Mouse (Mus musculus): ENCODE measurements around the gene Smurf1. TPM values are rescaled to one million over a fixed set of nuclear protein-coding genes. Genes with fewer than 3 reads are reported as not detected.

Gene Smurf1
- polyA plus RNA-seq, 1 experiment: 19.7 TPM

DNA sequence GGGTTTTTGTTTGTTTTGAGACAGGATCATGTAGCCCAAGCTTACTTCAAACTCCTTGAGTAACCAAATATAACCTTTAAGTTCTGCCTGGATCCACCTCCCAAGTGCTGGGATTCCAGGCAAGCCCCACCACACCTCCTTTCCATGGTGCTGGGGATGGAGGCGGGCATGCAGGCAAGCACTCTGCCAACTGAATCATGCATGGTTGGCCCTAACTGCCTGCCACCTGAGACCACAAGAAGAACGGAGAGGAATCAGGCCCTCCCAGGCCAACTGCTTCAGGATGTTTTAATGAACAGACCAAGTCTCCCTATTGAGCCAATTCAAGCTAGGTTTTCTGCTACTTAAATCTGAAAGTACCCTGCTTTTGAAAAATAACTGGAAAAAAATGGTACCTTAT lies 13.1 kb downstream of the Smurf1 start:
- no peak overlapping the region for H3K27ac ChIP-seq (ENCODE audit: insufficient read depth, low read length)
- TF ChIP-seq EP300 (IDR thresholded peaks at IDR 0.05; ENCODE audit: insufficient read depth, low read depth, low read length): no peak
- no peak for TF ChIP-seq POLR2A (IDR thresholded peaks at IDR 0.05; ENCODE audit: insufficient read depth, low read length)
- TF ChIP-seq CTCF (IDR thresholded peaks at IDR 0.05; ENCODE audit: low read depth, low read length): no peak

DNA sequence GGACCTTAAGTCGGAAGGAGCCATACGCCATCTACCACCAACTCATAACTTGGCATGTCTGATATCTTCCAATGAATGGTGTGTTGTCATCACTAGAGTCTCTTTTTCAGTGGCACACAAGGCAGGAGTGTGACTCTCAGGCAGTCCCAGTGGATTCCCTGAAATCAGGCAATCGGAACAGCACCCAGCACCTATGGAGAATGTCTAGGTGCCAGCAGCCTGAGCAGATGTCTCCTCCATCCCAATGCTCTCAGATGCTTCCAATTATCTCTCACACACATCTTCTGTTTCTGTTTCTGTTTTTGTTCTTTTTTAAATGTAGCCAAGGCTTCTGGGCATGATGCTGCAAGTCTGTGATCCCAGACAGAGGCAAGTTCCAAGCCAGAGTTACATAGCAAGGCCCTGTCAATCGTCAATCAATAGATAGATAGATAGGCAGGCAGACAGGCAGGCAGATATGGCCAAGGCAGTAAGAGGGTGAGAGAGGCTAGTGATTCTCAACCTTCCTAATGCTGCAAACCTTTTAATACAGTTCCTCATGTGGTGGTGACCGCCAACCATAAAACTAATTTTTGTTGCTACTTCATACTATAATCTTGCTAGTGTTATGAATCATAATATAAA lies 15.1 kb downstream of the Smurf1 start:
- H3K4me1 ChIP-seq (ENCODE audit: control insufficient read depth, insufficient read depth, low read length): no peaks in the 10 kb centered on the region
- H3K36me3 ChIP-seq (ENCODE audit: control insufficient read depth, insufficient read depth, low read length, poor library complexity, severe bottlenecking): no peaks in the 10 kb centered on the region
- H3K9ac ChIP-seq (ENCODE audit: low read depth, poor library complexity, severe bottlenecking): no peak overlapping the region
- no peak overlapping the region for H3K4me3 ChIP-seq (ENCODE audit: low read depth, low read length)
- TF ChIP-seq POLR2A (IDR thresholded peaks at IDR 0.05; ENCODE audit: insufficient read depth, low read length): no peak
- no peak for TF ChIP-seq CTCF (IDR thresholded peaks at IDR 0.05; ENCODE audit: low read depth, low read length)
- no peak for TF ChIP-seq EP300 (IDR thresholded peaks at IDR 0.05; ENCODE audit: insufficient read depth, low read depth, low read length)
- H3K27ac ChIP-seq (ENCODE audit: insufficient read depth, low read length): no peak overlapping the region
- no peaks in the 10 kb centered on the region for H3K27me3 ChIP-seq (ENCODE audit: control insufficient read depth, insufficient read depth, low read length, poor library complexity, severe bottlenecking)
- H3K9me3 ChIP-seq (replicated peaks; ENCODE audit: control insufficient read depth, insufficient read depth, low read length, poor library complexity, severe bottlenecking): no peaks in the 10 kb centered on the region

More for the DNA sequence above, 13.1 kb downstream of the Smurf1 start:
- Histone ChIP-seq H3K4me1 (ENCODE audit: control insufficient read depth, insufficient read depth, low read length) (no peaks in the 10 kb centered on the region), H3K36me3 (ENCODE audit: control insufficient read depth, insufficient read depth, low read length, poor library complexity, severe bottlenecking) (no peaks in the 10 kb centered on the region), H3K9ac (ENCODE audit: low read depth, poor library complexity, severe bottlenecking) (no peak overlapping the region), H3K4me3 (ENCODE audit: low read depth, low read length) (no peak overlapping the region), H3K9me3 (replicated peaks; ENCODE audit: control insufficient read depth, insufficient read depth, low read length, poor library complexity, severe bottlenecking) (no peaks in the 10 kb centered on the region), H3K27me3 (ENCODE audit: control insufficient read depth, insufficient read depth, low read length, poor library complexity, severe bottlenecking) (no peaks in the 10 kb centered on the region)

DNA sequence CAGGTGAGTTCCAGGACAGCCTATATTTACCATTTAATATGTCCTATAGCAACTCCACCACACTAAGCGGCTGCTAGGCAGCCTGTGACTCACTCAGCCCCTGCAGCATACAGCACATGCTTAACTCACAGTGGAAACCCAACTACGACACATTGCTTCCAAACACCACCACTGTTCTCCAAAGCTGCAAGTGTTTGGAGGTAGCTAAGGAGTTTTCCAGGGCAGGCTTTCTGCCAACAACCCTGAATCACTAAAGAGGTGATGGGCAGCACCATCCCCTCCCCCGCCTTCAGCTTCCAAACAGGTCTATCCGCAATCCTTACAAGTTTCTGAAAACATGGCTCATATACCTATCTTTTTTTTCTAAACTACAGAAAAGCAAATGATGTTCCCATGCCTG lies 15.8 kb downstream of the Smurf1 start:
- TF ChIP-seq POLR2A (IDR thresholded peaks at IDR 0.05; ENCODE audit: insufficient read depth, low read length) (no peak), CTCF (IDR thresholded peaks at IDR 0.05; ENCODE audit: low read depth, low read length) (no peak)
- Histone ChIP-seq H3K27me3 (ENCODE audit: control insufficient read depth, insufficient read depth, low read length, poor library complexity, severe bottlenecking) (no peaks in the 10 kb centered on the region), H3K4me1 (ENCODE audit: control insufficient read depth, insufficient read depth, low read length) (no peaks in the 10 kb centered on the region), H3K27ac (ENCODE audit: insufficient read depth, low read length) (no peak overlapping the region), H3K36me3 (ENCODE audit: control insufficient read depth, insufficient read depth, low read length, poor library complexity, severe bottlenecking) (no peaks in the 10 kb centered on the region), H3K4me3 (ENCODE audit: low read depth, low read length) (no peak overlapping the region), H3K9ac (ENCODE audit: low read depth, poor library complexity, severe bottlenecking) (no peak overlapping the region), H3K9me3 (replicated peaks; ENCODE audit: control insufficient read depth, insufficient read depth, low read length, poor library complexity, severe bottlenecking) (no peaks in the 10 kb centered on the region)

DNA sequence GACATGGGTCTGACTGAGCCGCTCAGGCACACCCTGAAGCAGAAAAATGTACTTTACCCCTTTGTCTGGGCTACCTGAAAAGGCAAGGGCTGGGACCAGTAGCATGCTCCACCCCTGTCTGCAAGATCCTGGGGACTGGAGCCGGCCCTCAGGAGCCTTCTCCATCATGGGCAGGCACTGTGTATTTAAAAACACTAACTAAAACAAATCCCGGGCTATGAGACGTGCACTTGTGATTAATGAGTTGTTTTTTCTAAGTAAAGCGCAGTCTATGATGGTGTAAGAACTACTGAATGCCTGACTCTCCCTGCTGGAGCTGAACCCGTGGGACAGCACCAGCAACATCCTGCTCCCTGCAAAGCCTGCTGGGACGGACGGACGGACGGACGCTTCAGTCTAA lies 17.2 kb downstream of the Smurf1 start:
- Histone ChIP-seq H3K4me3 (ENCODE audit: low read depth, low read length) (no peak overlapping the region), H3K4me1 (ENCODE audit: control insufficient read depth, insufficient read depth, low read length) (no peaks in the 10 kb centered on the region), H3K36me3 (ENCODE audit: control insufficient read depth, insufficient read depth, low read length, poor library complexity, severe bottlenecking) (no peaks in the 10 kb centered on the region), H3K27me3 (ENCODE audit: control insufficient read depth, insufficient read depth, low read length, poor library complexity, severe bottlenecking) (no peaks in the 10 kb centered on the region), H3K27ac (ENCODE audit: insufficient read depth, low read length) (no peak overlapping the region), H3K9me3 (replicated peaks; ENCODE audit: control insufficient read depth, insufficient read depth, low read length, poor library complexity, severe bottlenecking) (no peaks in the 10 kb centered on the region), H3K9ac (ENCODE audit: low read depth, poor library complexity, severe bottlenecking) (no peak overlapping the region)
- TF ChIP-seq EP300 (IDR thresholded peaks at IDR 0.05; ENCODE audit: insufficient read depth, low read depth, low read length) (no peak), POLR2A (IDR thresholded peaks at IDR 0.05; ENCODE audit: insufficient read depth, low read length) (no peak), CTCF (IDR thresholded peaks at IDR 0.05; ENCODE audit: low read depth, low read length) (no peak)

DNA sequence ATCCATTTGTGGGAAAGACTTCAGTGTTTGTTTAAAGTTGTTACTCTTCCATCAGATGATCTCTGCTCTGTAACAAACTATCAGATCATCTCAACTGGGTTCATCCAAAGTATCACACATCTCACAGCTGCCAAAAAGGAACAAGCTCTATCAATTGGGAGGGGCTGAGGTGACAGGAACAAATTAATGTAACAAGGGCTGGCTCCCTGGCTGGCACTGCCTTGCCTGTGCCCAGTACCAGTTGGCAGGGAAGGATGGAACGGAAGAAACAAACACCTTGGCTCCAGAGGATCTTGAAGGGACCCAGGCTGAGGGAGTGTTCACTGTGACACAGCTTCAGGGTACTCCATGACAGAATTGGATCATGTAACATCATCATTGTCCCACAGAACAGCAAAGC lies 17.6 kb downstream of the Smurf1 start:
- Histone ChIP-seq H3K4me1 (ENCODE audit: control insufficient read depth, insufficient read depth, low read length) (no peaks in the 10 kb centered on the region), H3K27ac (ENCODE audit: insufficient read depth, low read length) (no peak overlapping the region), H3K27me3 (ENCODE audit: control insufficient read depth, insufficient read depth, low read length, poor library complexity, severe bottlenecking) (no peaks in the 10 kb centered on the region), H3K36me3 (ENCODE audit: control insufficient read depth, insufficient read depth, low read length, poor library complexity, severe bottlenecking) (no peaks in the 10 kb centered on the region), H3K9me3 (replicated peaks; ENCODE audit: control insufficient read depth, insufficient read depth, low read length, poor library complexity, severe bottlenecking) (no peaks in the 10 kb centered on the region), H3K9ac (ENCODE audit: low read depth, poor library complexity, severe bottlenecking) (no peak overlapping the region), H3K4me3 (ENCODE audit: low read depth, low read length) (no peak overlapping the region)
- no peak for TF ChIP-seq EP300 (IDR thresholded peaks at IDR 0.05; ENCODE audit: insufficient read depth, low read depth, low read length)
- no peak for TF ChIP-seq CTCF (IDR thresholded peaks at IDR 0.05; ENCODE audit: low read depth, low read length)
- TF ChIP-seq POLR2A (IDR thresholded peaks at IDR 0.05; ENCODE audit: insufficient read depth, low read length): no peak

- no peaks in the 10 kb centered on the region for H3K4me1 ChIP-seq (ENCODE audit: control insufficient read depth, insufficient read depth, low read length)
- no peaks in the 10 kb centered on the region for H3K9me3 ChIP-seq (replicated peaks; ENCODE audit: control insufficient read depth, insufficient read depth, low read length, poor library complexity, severe bottlenecking)
- H3K9ac ChIP-seq (ENCODE audit: low read depth, poor library complexity, severe bottlenecking): no peak overlapping the region
- TF ChIP-seq CTCF (IDR thresholded peaks at IDR 0.05; ENCODE audit: low read depth, low read length) (no peak), POLR2A (IDR thresholded peaks at IDR 0.05; ENCODE audit: insufficient read depth, low read length) (no peak), EP300 (IDR thresholded peaks at IDR 0.05; ENCODE audit: insufficient read depth, low read depth, low read length) (no peak)
- no peaks in the 10 kb centered on the region for H3K36me3 ChIP-seq (ENCODE audit: control insufficient read depth, insufficient read depth, low read length, poor library complexity, severe bottlenecking)
- H3K4me3 ChIP-seq (ENCODE audit: low read depth, low read length): no peak overlapping the region
- H3K27me3 ChIP-seq (ENCODE audit: control insufficient read depth, insufficient read depth, low read length, poor library complexity, severe bottlenecking): no peaks in the 10 kb centered on the region
- no peak overlapping the region for H3K27ac ChIP-seq (ENCODE audit: insufficient read depth, low read length)
Measured at GRCm38 (mm10) chr5:144946032-144946431, 19.6 kb downstream of the Smurf1 start.

Measured in ES-Bruce4 (cell line).